ENCODE assay signal across 22 mouse cellular contexts in genomic region chr15:97620261-97620660, GRCm38 (mm10).
DNase-seq lines count a peak whose midpoint lies in the region; TF ChIP-seq lines count a peak whose summit lies in the region.
"Had no signal": no experiment of that assay in that cellular context is flagged by ENCODE, and none has a peak within 500 bp of the region (broad histone marks: within the 10 kb centered on the region; RNA-seq: fewer than 3 reads in every experiment).

No protein-coding gene starts in this region.

- H3K27me3 ChIP-seq in testis, adult 2 months (ENCODE audit: control insufficient read depth, insufficient read depth, low read length), result no peaks in the 10 kb centered on the region
- no peaks in the 10 kb centered on the region for H3K27me3 ChIP-seq in MEL (ENCODE audit: control insufficient read depth in 1 of 2, insufficient read depth in 2 of 2, low read length in 2 of 2)
- H3K27me3 ChIP-seq: embryonic facial prominence, embryonic 12.5 days; hindbrain, embryonic 15.5 days; liver, embryonic 12.5 days had no signal

- H3K27ac ChIP-seq in testis, adult 2 months (ENCODE audit: control insufficient read depth, insufficient read depth, low read depth, low read length), result peak overlapping the region; percentile 98
- H3K27ac ChIP-seq in MEL (ENCODE audit: control insufficient read depth, low read depth, low read length), result no peak overlapping the region
- H3K27ac ChIP-seq: embryonic facial prominence, embryonic 12.5 days; forebrain, embryonic 10.5 days; hindbrain, embryonic 10.5 days; hindbrain, embryonic 15.5 days; liver, embryonic 12.5 days had no signal

- peak; percentile 48; the same call in 1 of the 2 replicates for TF ChIP-seq POLR2A in testis, adult 2 months (IDR thresholded peaks at IDR 0.05; ENCODE audit: control insufficient read depth, low read depth, low read length)
- no peak for TF ChIP-seq POLR2A in MEL (IDR thresholded peaks at IDR 0.05; ENCODE audit: control insufficient read depth in 1 of 2, insufficient read depth in 1 of 2, low read depth in 1 of 2, low read length in 2 of 2, poor library complexity in 1 of 2)

- no peaks in the 10 kb centered on the region for H3K9me3 ChIP-seq in MEL (replicated peaks; ENCODE audit: insufficient read depth, low read length)
- H3K9me3 ChIP-seq: embryonic facial prominence, embryonic 12.5 days; forebrain, embryonic 10.5 days; hindbrain, embryonic 10.5 days; hindbrain, embryonic 15.5 days; liver, embryonic 12.5 days had no signal

- no peaks in the 10 kb centered on the region; the same call in 1 of the 2 replicates for H3K36me3 ChIP-seq in testis, adult 2 months (ENCODE audit: control insufficient read depth, insufficient read depth, low read length)
- no peaks in the 10 kb centered on the region for H3K36me3 ChIP-seq in MEL (ENCODE audit: control insufficient read depth in 1 of 2, insufficient read depth in 2 of 2, low read length in 2 of 2)
- H3K36me3 ChIP-seq: embryonic facial prominence, embryonic 12.5 days; forebrain, embryonic 10.5 days; hindbrain, embryonic 10.5 days; hindbrain, embryonic 15.5 days; liver, embryonic 12.5 days had no signal

- H3K9ac ChIP-seq in MEL (ENCODE audit: control insufficient read depth, low read depth, low read length, poor library complexity, severe bottlenecking), result no peak overlapping the region
- H3K9ac ChIP-seq: embryonic facial prominence, embryonic 12.5 days; hindbrain, embryonic 15.5 days; liver, embryonic 12.5 days; liver, postnatal 0 days had no signal

- H3K4me3 ChIP-seq in testis, adult 2 months (ENCODE audit: control insufficient read depth, low read depth, low read length), result peak overlapping the region; percentile 83
- H3K4me3 ChIP-seq in MEL (ENCODE audit: control insufficient read depth in 1 of 2, insufficient read depth in 1 of 2, low read depth in 2 of 2, low read length in 2 of 2), result no peak overlapping the region
- H3K4me3 ChIP-seq: embryonic facial prominence, embryonic 12.5 days; forebrain, embryonic 10.5 days; hindbrain, embryonic 10.5 days; hindbrain, embryonic 15.5 days; liver, embryonic 12.5 days had no signal

- TF ChIP-seq CTCF in testis, adult 2 months (IDR thresholded peaks at IDR 0.05; ENCODE audit: control insufficient read depth, insufficient read depth, insufficient replicate concordance, low read depth, low read length), result no peak
- TF ChIP-seq CTCF in MEL (IDR thresholded peaks at IDR 0.05 in 2 of 3, conservative IDR thresholded peaks at IDR 0.05 in 1 of 3; ENCODE audit: control insufficient read depth in 1 of 3, insufficient read depth in 1 of 3, low read depth in 2 of 3, low read length in 3 of 3, poor library complexity in 1 of 3, severe bottlenecking in 1 of 3), result no peak

- DNase-seq in testis, postnatal 10 days (ENCODE audit: low spot score), result no peak
- DNase-seq in MEL (ENCODE audit: low read depth, low spot score), result peak; percentile 91
- peak; percentile 19 for DNase-seq in c-Kit-positive CD71-negative TER-119-negative erythroid progenitor cells, embryonic 14.5 days (ENCODE audit: low read depth)
- DNase-seq in layer of hippocampus, adult 18-20 months (ENCODE audit: low spot score in 2 of 2), result no peak
- no peak for DNase-seq in urinary bladder, postnatal 25 days (ENCODE audit: low spot score)
- no peak for DNase-seq in frontal cortex, postnatal 10 days (ENCODE audit: low spot score in 2 of 2)
- DNase-seq: adrenal gland, postnatal 14 days; cerebellum, adult 18-20 months; cerebellum, postnatal 14 days; gastrocnemius, postnatal 10 days; heart, postnatal 14 days; kidney, adult 18-20 months; kidney, postnatal 36 days; liver, postnatal 0 days; lung, postnatal 14 days; thymus, postnatal 14 days had no signal

- TF ChIP-seq EP300 in MEL (IDR thresholded peaks at IDR 0.05; ENCODE audit: low read depth in 1 of 2, low read length in 2 of 2), result peak in 1 of 2 experiments; percentile 25; a peak in 2 of 4 replicates

- H3K79me2 ChIP-seq in MEL (ENCODE audit: control insufficient read depth, insufficient read depth, low read length, poor library complexity), result no peaks in the 10 kb centered on the region

- peaks cover 6% of the 10 kb centered on the region for H3K4me1 ChIP-seq in testis, adult 2 months (ENCODE audit: control insufficient read depth, insufficient read depth, low read length)
- H3K4me1 ChIP-seq in MEL (ENCODE audit: control insufficient read depth in 1 of 2, insufficient read depth in 2 of 2, low read length in 2 of 2), result no peaks in the 10 kb centered on the region
- H3K4me1 ChIP-seq: embryonic facial prominence, embryonic 12.5 days; forebrain, embryonic 10.5 days; hindbrain, embryonic 15.5 days; liver, embryonic 12.5 days had no signal

- no peak for TF ChIP-seq RAD21 in MEL (IDR thresholded peaks at IDR 0.05; ENCODE audit: low read depth, low read length)

TF ChIP-seq in MEL, 35 proteins besides CTCF, POLR2A, EP300 and RAD21:
- TF ChIP-seq E2F4 (IDR thresholded peaks at IDR 0.05; ENCODE audit: borderline replicate concordance, low read depth, low read length) (no peak), SIN3A (IDR thresholded peaks at IDR 0.05; ENCODE audit: low read length) (0 out of 2 replicates have a peak, but pooled peaks have one; percentile 33)

Comparison
In these comparisons a context has a peak if more than half of its experiments do, and no peak if none do; other contexts are left out.
1. DNase-seq: peak in MEL (single experiment) and c-Kit-positive CD71-negative TER-119-negative erythroid progenitor cells, embryonic 14.5 days (single experiment); none in testis, postnatal 10 days (single experiment), layer of hippocampus, adult 18-20 months (0 of 2), urinary bladder, postnatal 25 days (single experiment) and frontal cortex, postnatal 10 days (0 of 2).